Mouse (Mus musculus) cortical plate, adult 2 months (tissue): ENCODE data around the gene Gm43951. TPM values are rescaled to one million over a fixed set of nuclear protein-coding genes. Genes with fewer than 3 reads are reported as not detected.
A peak's percentile ranks its signal among the peaks of the same experiment; 100 is the strongest.
"Not testable (repeated sequence)": the region's sequence is repeated elsewhere in the genome, so short reads cannot be mapped to it uniquely, and the experiment has no call there.

Experiments used
- H3K27ac ChIP-seq: fragments of 200-500 bp; 2 replicates; pipeline ENCODE4 v1.5.1; 2012; ENCODE audit warnings: low read length, control low read depth, inconsistent platforms; ENCODE audit not compliant: insufficient read depth
- H3K4me1 ChIP-seq: fragments of 200-500 bp; 2 replicates; pipeline ENCODE4 v1.6.1; 2011; ENCODE audit warnings: low read length; ENCODE audit not compliant: control insufficient read depth, insufficient read depth
- H3K4me3 ChIP-seq: fragments of 200-500 bp; 2 replicates; pipeline ENCODE4 v1.5.1; 2011; ENCODE audit warnings: mild to moderate bottlenecking, low read length, control low read depth; ENCODE audit not compliant: insufficient read depth
- CTCF ChIP-seq: fragments of 200-500 bp; IDR thresholded peaks from 2 replicates; pipeline ENCODE4 v1.5.1; 2011; ENCODE audit warnings: mild to moderate bottlenecking, control low read depth, low read length; ENCODE audit not compliant: insufficient read depth; ENCODE audit errors: extremely low read depth
- POLR2A ChIP-seq: fragments of 200-500 bp; IDR thresholded peaks from 2 replicates; pipeline ENCODE4 v1.6.1; 2011; ENCODE audit warnings: mild to moderate bottlenecking, low read length, control low read depth; ENCODE audit not compliant: insufficient read depth; ENCODE audit errors: extremely low read depth
- polyA plus RNA-seq: library from polyadenylated mRNA; depleted of rRNA; stranded (reverse); fragments of >200 nt; gene quantifications from 2 replicates; pipeline ENCODE4 v1.2.3, GENCODE M21; 2012

Gene Gm43951
- polyA plus RNA-seq, 1 experiment: 7.0 TPM

DNA sequence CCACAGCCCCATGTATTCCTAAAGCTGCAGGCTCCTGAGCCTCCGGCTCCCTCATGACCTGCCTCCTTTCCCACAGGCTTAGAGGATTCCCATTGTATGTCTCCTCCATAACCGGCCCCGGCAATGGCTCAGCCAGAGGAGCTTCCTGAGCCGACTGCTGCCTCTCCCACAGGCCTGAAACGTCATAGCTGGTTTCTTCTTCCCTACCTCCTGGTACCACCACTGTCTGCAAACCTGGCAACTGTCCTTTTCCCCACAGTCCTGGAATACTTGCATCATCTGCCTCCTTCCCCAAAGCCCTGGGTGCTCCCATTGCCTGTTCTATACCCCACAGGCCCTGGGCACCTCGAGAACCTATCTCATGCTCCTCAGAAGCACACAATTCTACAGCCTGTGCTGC, 1.4 kb downstream of the Gm43951 start:
- TF ChIP-seq CTCF (no peak), POLR2A (no peak)
- peak overlapping the region; percentile 6; the same call in 1 of the 2 replicates for H3K27ac ChIP-seq
- H3K4me3 ChIP-seq: peak overlapping the region; percentile 90
- peaks cover 4% of the 10 kb centered on the region for H3K4me1 ChIP-seq

DNA sequence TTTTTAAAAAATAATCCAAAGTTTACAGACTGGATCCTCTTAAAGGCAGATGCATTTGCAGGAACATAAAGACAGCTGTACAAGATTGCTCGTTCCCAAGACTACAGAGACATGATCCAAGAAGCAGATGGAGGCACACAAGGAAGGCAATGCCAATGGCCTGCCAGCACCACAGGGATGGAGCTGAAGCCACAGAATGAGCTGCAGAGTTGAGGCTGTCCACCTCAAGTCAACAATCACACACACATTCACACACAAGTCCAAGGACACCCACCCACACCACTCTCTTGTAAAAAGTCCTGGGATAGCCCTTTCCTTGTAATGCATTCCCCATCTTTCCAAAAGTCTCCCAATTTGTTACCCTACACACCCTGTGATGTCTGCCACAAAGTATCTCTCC, 3.2 kb downstream of the Gm43951 start:
- Histone ChIP-seq H3K4me1 (peaks cover 4% of the 10 kb centered on the region), H3K4me3 (no peak overlapping the region), H3K27ac (no peak overlapping the region)
- TF ChIP-seq POLR2A (no peak), CTCF (no peak)

DNA sequence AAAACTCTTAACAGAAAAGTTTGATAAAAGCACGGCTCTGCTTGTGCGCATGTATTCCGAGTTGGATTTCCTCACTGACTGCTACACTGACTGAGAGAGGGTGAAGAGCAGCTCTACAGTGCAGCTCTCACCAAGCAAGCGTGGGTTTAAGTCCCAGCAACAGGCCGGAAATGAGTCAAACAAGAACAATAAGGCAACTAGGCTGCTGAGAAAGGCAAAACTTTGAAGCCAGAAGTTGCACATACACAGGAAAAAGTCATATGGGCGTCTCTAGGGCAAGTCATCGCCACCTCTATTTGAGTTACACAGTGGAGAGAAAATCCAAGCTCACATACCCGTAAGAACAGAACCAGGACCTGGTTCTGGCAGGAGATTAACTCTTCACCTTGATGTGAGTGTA, 10.1 kb downstream of the Gm43951 start:
- no peak overlapping the region for H3K27ac ChIP-seq
- no peak overlapping the region for H3K4me3 ChIP-seq
- TF ChIP-seq POLR2A (no peak), CTCF (no peak)
- H3K4me1 ChIP-seq: no peaks in the 10 kb centered on the region; the same call in 1 of the 2 replicates

DNA sequence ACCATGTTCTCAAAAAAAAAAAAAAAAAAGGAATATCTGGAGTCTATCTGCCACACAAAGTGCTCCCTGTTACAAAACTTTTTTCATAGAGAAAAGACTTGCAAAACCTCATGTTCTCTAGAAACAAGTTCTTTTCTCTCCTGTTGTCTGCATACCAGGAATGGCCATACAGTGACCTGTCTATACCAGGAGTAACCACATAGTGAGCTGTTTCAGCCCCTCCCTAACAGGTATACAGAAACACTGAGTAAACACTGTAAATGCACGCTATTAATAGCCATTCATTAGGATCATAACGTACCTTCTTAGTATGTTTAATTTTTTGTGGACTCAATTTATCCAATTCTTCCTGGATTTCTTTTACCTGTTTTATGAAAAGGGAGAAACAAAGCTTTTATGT, 12.4 kb downstream of the Gm43951 start:
- TF ChIP-seq CTCF: no peak
- no peak for TF ChIP-seq POLR2A
- no peak overlapping the region for H3K4me3 ChIP-seq
- H3K4me1 ChIP-seq: no peaks in the 10 kb centered on the region; the same call in 1 of the 2 replicates
- H3K27ac ChIP-seq: no peak overlapping the region

DNA sequence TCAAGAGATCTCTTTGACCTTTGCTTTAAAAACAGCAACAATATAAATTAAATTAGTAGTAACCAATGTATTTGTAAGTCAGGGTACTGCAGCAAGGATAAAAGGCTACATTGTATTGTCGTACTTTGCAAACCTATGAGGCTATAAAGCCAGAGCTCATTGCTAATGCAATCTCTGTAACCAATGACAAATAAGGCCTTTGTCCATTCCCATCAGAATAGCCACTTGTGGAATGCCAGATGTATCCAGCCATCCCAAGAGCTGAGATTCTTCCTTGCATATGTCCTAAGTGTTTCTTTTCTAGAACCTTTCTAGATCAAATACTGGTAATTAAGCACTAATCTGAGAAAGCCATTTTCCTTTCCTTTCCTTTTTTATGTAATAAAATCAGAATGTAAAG, 15.8 kb downstream of the Gm43951 start:
- no peaks in the 10 kb centered on the region for H3K4me1 ChIP-seq
- H3K27ac ChIP-seq: no peak overlapping the region
- H3K4me3 ChIP-seq: no peak overlapping the region
- no peak for TF ChIP-seq POLR2A
- no peak for TF ChIP-seq CTCF

DNA sequence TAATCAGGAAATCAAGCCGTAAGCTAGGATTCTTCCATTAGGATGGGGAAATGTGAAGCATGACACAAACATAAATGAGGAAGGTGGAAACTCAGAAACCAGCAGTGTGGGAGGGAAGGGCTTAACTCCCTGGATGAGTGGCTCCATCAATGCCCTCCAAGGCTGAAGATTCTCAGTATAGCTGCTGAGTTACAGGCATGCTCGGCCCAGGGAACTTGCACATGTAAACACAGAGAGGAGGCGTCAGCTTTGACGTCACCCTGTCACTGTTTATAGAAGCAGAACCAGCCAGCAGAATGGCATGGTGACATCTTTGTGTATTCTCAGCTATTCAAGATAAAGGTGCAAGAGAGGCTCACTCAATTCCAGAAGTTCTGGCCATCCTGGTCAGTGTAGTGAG, 22.4 kb downstream of the Gm43951 start:
- Histone ChIP-seq H3K27ac (no peak overlapping the region), H3K4me3 (no peak overlapping the region), H3K4me1 (peaks cover 4% of the 10 kb centered on the region)
- TF ChIP-seq CTCF (no peak), POLR2A (no peak)

DNA sequence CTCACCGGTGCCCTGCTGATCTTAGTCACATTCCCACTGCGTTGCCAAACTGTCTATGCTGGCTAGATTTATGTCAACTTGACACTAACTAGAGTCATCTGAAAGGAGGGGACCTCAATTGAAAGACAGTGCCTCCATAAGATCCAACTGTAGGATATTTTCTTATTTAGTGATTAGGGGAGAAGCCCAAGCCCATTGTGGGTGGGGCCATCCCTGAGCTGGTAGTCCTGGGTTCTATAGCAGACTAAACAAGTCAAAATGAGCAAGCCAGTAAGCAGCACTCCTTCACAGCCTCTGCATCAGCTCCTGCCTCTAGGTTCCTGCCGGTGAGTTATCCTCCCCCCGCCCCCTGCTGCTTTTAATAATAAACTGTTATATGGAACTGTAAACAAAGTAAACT, 25.5 kb downstream of the Gm43951 start:
- no peak for TF ChIP-seq CTCF
- TF ChIP-seq POLR2A: no peak
- Histone ChIP-seq H3K4me3 (no peak overlapping the region), H3K27ac (no peak overlapping the region), H3K4me1 (peaks cover 6% of the 10 kb centered on the region)

DNA sequence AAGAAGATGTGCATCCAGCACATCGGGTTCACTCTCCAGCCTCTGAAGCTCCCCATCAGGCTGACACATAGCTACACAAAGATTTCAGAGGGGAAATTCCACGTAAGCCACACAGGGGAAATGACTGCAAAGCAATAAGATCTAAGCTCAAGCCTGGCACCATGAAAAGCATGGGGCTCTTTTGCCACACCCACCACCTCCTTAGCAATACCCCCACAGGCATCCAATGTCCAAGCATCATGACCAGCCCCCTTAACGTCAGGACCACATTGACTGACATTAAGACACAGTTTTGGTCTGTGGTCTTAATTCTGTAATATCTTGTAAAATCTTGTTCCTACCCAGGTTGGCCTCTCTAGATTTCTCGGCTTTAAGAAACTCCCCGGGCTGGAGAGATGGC, 26.1 kb downstream of the Gm43951 start:
- Histone ChIP-seq H3K27ac (no peak overlapping the region), H3K4me3 (no peak overlapping the region), H3K4me1 (peaks cover 6% of the 10 kb centered on the region)
- TF ChIP-seq POLR2A: no peak
- TF ChIP-seq CTCF: no peak

DNA sequence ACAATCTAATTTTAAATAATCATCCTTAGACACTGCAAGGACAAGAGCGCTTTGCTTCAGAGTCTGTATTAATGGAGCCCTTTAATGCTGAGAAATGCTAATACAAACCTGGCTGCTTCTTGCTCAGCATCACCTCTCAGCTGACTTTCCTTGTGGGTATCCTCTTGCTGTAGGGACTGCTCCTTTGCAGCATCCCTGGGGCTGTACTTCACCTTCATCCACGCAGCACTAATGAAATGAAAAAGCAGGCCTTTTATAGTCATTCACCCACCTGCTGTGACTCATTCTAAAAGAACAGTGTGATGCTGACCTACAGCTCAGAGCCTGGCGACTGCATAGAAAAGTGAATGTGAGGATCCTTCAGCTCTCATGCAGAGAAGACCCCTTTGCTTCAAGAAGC, 30.1 kb downstream of the Gm43951 start:
- Histone ChIP-seq H3K27ac (no peak overlapping the region), H3K4me1 (peaks cover 2% of the 10 kb centered on the region), H3K4me3 (no peak overlapping the region)
- TF ChIP-seq POLR2A: no peak
- TF ChIP-seq CTCF: no peak

DNA sequence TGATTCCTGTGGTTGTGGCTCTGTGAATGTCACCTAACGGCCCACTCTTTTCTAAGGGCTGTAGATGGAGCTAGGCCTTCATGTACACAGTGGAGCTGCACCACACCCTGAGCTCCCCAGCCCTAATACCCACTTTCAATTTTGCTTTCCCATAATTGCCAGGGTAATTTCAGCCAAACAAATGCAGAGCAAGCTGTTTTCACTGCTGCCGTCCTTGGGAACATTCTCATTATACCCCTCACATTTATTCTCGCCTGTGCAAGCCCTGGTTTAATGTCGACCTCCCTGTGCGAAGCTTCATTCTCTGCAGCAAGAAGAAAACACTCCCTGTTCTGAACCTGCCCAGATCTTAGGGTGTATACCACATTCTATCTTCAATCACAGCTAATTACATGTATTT, 30.7 kb downstream of the Gm43951 start:
- TF ChIP-seq CTCF (no peak), POLR2A (no peak)
- no peak overlapping the region for H3K27ac ChIP-seq
- H3K4me1 ChIP-seq: peaks cover 2% of the 10 kb centered on the region
- H3K4me3 ChIP-seq: no peak overlapping the region

DNA sequence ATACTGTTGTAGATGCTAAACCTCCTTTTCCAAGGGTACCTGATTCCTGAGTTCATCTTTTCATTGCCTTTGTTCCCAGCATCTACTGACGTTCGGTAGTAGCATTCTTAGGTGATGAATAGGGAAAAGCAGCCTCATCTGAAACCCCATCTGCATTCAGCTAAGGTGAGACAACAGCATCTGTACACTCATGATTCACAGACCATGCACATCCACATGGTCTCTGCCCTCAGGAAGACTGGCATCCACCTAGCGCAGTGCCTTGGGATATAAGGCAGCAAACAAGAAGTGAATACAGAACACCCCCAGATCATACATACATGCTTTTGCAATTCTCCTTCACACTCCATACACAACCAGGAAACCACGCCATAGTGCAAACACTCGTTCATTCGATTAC, 31.9 kb downstream of the Gm43951 start:
- TF ChIP-seq POLR2A (no peak), CTCF (no peak)
- peaks cover 2% of the 10 kb centered on the region for H3K4me1 ChIP-seq
- H3K4me3 ChIP-seq: no peak overlapping the region
- H3K27ac ChIP-seq: no peak overlapping the region

DNA sequence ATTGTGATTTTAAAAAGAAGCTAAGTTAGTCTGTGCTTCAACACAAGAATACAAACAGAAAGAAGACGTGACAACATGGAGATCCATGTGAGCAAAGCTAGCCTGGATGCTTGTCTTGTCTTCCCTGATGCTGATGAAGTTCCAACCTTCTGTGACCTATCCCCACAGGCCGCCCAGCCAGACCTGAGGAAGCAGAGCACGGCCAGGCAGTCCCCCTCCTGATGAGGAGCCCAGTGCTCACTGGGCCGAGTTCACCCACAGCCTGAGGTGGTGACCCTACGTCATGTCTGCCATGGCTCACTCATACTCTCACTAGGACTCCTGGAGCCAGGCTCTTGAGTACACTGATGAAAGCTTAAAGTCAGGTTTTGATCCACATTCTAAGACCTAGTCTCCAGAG, 33.1 kb downstream of the Gm43951 start:
- H3K4me1 ChIP-seq: peaks cover 2% of the 10 kb centered on the region
- TF ChIP-seq POLR2A (no peak), CTCF (no peak)

DNA sequence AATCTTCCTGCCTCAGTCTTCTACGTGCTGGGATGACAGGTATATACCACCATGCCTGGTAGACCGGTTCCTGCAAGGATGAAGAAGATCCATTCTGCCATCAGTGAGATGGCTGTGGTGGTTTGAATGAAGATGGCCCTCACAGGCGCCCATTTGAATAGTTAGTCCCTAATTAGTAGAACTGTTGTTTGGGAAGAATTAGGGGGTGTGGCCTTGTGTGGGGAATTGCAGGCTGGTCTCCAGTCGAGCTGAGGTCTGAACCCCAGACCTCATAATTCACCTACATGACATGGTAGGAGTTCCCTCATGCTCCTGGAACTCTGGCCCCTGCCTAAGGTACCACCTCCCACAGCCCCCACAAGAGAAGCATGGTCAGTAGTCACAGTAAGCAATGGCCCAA, 34.7 kb downstream of the Gm43951 start:
- not testable (repeated sequence) for H3K27ac ChIP-seq, H3K4me1 ChIP-seq, H3K4me3 ChIP-seq

More for the DNA sequence above, 33.1 kb downstream of the Gm43951 start:
- Histone ChIP-seq H3K27ac (no peak overlapping the region), H3K4me3 (no peak overlapping the region)
